Mouse (Mus musculus) left cerebral cortex, adult 11 months (tissue): ENCODE data around the gene Usp34.
A peak's percentile ranks its signal among the peaks of the same experiment; 100 is the strongest.
"Not testable (repeated sequence)": the region's sequence is repeated elsewhere in the genome, so short reads cannot be mapped to it uniquely, and the experiment has no call there.

Experiments
- DNase-seq: peaks from one replicate; pipeline ENCODE4 v3.0.0; 2022; ENCODE audit warnings: low spot score

Usp34 gene

DNA sequence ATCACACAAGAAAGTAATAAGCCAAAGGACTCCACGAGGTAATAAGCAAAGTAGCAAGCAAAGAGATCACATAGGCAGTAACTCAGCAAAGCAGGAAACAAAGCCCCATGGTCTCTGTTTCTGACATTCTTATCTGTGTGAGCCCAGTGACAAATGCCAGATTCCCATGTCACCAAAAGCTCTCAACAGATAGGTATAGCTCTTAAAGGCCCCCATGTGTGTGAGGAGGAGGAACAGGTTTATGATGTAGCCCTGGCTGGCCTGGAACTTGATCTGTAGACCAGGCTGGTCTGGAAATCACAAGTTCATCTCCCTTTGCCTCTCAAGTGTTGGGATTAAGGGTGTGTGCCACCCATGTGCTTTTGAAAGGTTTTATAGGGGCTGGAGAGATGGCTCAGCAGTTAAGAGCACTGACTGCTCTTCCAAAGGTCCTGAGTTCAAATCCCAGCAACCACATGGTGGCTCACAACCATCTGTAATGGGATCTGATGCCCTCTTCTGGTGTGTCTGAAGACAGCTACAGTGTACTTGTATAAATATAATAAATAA is 53.1 kb downstream of the Usp34 start:
- DNase-seq = not testable (repeated sequence)

DNA sequence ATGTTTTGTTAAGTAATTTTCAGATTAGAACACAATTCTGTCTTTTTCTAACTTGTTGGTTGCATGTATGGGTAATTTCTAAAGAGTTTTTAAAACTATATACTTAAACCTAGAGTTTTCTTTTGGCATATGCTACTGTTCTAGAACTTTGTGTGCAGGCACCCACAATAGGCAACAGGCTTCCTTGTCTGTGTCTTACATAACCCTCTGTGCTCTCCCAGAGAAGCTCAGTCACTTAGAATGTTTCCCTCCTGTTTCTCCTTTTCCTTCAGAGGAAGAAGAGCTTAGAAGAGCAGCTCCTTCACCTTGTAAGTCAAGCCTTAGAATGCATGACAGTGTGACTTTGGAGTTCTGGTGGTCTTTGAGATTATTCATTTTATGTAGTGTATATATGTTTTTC is 55.6 kb downstream of the Usp34 start:
- no peak for DNase-seq

DNA sequence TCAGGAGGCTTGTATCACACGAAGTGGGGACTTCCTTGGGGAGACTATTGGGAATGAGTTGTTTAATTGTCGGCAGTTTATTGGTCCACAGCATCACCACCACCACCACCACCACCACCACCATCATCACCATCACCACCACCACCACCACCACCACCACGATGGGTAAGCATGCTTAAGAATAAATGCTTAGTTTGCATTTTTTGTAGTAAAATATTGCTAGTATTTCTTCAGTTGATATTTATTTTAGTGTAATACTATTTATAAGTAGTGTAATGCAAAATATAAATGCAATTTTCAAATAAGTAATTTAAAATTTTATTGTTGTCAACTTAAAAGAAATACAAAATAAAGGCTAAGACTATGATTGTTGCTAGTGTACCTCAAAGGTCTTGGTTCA is 57.7 kb downstream of the Usp34 start:
- DNase-seq = no peak

DNA sequence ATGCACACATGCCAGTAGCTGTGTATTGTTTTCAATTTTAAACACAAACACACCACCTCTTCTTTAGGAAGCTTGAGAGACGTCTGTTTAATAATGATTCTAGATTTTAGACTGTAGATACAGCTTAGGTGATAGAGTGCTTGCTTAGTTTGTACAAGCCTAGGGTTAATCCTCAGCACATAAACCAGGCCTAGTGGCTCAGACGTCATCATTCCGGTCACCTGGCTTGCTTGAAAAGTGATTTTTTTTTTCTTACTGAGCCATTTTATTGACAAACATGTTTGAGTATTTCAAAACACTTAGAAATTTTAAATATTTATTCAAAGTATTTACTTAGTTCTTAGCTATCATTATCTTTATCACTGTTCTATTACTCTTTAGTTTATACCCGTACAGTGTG is 65.3 kb downstream of the Usp34 start:
- no peak for DNase-seq

DNA sequence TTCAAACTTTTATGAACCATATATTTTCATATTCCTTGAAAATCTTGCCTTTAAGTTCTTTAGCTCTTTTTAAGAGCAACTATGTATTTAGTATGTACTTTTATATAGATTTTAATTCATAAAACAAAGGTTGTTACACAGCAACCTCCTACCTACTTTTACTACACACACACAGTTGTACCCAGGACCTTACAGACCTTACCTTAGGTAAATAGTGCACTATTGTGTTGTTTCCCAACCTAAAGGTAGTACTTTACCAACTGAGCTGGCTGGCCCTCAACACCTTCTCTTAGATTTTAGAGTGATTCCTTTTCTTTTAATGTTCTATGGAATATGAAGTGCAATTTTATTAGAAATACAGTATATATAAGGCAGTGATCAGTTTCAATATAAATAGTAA is 65.8 kb downstream of the Usp34 start:
- DNase-seq = no peak

DNA sequence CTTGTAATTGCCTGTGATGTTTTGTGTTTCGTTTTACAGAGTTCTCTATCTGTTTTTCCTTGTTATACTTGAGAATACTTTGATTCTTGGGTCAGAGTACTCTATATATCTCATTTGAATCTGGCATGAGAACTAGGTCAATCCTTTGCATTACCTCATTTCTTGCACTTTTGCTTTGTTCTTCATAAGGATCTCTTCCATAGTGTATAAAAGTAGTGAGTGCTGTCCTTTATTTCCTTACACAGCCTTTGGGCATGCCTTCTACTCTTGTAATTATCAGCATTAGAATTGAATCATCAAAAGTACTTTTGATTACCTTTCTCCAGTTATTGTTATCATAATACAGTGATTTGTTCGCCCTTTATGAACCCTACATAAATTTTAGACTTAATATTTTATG is 73.4 kb downstream of the Usp34 start:
- DNase-seq = no peak

DNA sequence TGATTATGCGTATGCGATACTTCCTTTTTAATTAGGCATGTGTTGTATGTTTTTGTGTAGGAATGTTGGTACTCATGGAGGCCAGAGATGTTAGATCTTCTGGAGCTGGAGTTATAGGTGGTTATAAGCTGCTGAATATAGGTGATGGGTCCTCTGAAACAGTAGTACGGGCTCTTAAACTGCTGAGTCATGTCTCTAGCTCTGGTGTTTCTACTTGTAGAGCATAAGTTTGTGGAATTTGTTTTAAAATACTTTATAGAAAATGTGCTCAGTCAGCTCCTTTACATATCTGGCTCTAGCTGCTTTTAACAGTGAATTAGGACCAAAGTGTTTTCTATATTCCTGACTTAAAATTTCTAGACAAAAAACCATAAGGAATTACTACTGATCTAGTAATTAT is 73.9 kb downstream of the Usp34 start:
- DNase-seq = no peak

DNA sequence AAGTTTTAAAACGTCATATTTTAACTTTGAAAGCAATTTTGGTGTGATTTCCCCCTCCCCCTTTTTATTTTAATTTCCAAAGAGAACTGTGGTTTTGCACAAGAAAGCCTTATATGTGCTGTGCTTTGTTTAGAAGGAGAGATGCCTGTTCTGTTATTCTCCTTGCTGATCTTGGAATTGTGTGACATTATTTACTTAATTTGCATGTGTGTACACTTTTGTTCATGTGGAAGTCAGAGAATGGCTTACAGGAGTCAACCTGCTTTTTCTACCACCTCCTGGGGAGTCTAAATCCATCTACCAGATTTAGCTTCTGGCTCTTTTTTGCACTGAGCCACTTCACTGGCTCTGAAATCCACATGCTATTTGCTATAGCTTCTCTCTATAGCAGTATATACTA is 76.1 kb downstream of the Usp34 start:
- no peak for DNase-seq

DNA sequence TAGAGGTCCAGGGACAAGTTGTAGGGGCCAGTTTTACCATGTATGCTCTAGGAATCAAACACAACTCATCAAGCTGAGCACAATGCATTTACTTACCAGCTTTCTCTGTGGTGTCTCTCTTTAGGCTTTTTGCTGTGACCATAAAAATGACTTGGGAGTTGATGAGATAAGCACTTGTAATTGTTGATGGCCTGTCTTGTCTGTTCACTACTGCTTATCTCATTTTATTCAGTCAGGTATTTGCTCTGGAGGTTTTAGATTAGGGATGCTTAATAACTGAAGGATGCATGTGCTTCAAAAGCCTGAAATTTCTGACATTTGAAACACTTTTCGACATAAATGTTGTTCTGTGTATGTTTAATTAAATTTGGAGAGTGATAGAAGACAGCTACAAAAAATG is 83.0 kb downstream of the Usp34 start:
- no peak for DNase-seq

DNA sequence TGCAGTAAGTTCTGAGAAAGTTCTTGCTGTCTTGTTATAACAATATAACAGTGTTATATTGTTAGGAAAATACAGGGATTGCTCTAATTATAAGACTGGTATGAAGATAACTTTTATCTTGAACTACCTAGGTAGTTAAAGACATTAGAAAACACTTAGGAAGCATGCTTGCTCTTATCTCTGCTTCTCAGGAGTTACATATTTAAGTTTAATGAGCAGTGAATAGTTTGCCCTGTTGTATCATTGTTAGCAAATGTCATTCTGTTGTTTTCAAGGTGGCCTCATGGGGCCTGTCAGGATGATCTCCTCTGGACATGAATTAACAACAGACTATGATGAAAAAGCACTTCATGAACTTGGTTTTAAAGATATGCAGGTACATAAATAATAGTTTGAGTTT is 85.9 kb downstream of the Usp34 start:
- DNase-seq = no peak

DNA sequence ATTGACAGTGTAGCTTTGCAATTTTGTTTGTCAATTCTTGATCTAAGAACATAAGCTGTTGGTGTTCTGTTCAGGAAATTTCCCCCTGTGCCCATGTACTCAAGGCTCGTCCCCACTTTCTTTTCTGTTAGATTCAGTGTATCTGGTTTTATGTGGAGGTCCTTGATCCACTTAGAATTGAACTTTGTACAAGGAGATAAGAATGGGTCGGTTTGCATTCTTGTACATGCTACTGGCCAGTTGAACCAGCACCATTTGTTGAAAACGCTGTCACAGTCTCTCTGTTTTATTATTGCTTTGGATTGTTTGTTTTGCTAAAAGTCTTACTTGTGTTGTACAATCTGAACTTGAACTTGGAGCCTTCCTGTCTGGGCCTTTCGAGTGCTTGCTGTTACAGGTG is 89.9 kb downstream of the Usp34 start:
- no peak for DNase-seq

DNA sequence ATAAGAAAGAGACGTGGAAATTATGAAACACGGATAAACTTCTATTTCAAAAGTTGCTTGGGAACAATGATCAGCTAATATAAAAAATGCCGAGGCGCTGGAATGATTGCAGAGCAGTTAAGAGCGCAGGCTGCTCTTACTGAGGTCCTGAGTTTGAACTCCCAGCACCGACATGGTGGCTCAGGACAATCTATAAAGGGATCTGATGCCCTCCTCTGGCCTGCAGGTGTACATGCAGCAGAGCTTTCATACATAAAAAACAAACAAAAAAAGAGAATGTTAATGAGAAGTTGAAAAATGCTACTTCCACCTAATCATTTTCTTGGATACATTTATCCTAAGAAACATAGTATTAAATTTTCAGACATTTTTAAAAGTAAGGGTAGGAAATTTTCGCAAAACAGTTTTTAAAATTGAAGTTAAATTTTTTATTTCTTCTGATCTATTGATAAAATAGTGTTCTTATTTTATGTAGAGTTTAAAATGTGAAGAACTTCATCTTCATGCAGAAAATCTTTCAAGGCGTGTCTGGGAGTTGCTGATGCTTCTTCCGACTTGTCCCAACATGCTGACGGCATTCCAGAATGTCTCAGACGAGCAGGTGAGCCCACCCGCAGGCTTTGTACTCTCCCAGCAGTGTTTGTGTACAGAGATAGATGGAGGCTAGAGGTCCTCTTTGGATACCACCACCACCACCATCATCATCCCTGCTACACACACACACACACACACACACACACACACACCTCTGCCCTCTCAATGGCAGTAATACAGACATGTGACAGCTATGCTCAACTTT is 94.5 kb downstream of the Usp34 start:
- no peak for DNase-seq

DNA sequence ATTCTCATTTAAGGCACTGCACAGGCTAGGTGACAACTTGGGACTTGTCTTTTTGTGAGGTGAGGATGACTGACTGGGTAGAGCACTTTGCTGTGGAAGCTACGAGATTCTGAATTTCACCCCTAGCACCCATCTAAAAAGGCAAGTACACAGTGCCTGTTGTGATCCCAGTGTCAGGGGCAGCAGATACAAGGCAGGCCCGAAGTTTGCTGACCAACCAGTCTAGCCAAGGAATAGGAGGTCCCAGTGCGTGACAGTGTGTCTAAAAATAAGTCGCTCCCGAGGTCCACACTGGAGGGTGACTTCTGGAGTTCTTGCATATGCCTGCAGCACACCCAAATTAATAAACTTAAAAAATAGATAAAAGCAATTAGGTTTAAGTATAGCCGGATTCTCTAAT is 121.6 kb downstream of the Usp34 start:
- DNase-seq = no peak

DNA sequence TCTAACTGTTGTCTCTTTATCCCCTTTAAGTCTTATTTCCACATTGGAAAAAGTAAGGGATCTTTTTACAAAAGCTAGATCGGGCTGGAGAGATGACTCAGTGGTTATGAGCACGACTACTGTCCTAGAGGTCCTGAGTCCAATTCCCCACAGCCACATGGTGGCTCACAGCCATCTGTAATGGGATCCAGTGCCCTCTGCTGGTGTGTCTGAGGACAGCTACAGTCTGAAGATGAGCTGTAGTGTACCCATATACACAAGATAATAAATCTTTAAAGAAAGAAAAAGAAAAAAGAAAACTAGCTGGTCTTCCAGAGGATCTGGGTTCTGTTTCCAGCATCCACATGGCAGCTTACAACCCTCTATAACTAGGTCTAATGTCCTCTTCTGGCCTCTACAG is 123.3 kb downstream of the Usp34 start:
- DNase-seq = no peak

DNA sequence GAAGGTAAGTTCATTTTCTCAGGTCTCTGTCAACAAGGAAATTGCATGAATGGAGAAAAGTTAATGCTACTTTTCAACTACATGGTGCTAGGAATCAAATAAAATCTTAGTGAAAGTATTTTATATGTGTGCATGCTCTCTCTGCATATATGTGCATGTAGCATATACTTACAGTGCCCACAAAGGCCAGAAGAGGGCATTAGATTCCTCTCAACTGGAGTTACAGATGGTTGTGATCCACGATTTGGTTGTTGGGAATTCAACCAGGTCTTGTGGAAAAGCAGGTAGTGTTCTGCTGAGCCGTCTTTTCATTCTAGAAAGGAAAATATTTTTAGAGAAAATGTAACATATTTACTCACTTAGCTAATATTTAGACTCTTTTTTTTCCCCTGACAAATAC is 129.4 kb downstream of the Usp34 start:
- DNase-seq = no peak

DNA sequence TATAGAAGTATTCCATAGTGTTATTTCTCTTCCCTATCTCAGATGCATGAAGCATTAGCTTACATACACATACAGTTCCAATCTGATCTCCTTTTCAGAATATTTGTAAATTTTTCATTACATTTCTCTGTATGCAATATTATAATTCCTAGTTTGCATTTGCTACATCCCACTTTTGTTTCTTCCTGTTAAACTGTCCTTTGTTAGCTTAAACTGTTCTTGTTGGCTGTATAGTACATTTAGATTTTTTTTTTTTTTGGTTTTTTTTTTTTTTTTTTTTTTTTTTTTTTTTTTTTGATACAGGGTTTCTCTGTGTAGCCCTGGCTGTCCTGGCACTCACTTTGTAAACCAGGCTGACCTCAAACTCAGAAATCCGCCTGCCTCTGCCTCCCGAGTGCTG is 159.2 kb downstream of the Usp34 start:
- not testable (repeated sequence) for DNase-seq

DNA sequence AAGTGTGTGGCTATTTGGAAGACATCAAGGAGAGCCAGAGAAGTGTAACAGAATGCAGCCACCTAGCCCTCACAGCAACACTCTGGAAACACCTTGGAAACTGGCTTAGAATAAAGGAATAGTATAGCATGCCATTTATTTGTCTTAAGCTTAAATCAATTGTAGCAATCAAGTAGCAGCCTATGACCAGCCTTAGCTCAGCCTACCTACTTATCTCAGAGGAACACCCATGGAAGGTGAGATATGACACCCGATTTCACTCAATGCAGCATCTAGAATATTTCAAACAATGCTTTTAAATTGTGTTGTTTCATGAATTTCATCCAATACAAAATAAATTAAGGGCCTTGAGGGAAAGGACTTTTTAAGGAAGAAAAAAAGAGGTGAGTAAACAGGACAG is 183.3 kb downstream of the Usp34 start:
- DNase-seq = no peak

DNA sequence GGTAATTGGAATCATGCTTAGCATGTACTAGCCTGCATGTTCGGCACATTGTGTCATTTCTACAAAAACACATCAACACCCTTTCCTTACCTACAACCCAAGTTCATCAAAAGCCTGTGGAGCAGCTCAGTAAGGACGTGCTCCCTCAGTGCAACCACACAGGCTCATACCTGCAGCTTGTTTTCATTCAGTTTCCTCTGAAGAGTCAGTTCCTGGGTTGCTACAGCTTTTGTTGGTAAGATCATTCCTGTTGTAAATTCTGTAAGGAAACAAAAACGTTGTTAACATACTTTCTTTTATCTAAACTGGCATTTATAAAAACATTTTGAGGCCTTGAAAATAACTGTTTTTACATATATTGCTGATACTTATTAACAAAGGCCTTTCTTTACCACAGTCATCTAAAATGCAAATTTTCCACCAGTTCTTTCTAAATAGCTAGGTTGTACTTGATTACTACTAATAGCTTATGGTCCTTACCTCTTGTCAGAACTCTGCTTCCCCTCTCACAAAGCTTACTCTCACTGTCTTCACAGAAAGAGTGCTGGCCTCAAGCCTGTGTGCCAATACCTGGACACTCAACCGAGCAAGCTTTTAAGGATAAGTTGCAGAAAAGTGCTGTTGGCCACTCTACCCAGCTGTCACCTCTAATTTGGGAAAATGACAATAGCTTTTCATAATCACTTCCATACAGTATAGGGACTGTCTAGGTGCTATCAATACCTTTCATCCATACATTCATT is 185.5 kb downstream of the Usp34 start:
- no peak for DNase-seq

DNA sequence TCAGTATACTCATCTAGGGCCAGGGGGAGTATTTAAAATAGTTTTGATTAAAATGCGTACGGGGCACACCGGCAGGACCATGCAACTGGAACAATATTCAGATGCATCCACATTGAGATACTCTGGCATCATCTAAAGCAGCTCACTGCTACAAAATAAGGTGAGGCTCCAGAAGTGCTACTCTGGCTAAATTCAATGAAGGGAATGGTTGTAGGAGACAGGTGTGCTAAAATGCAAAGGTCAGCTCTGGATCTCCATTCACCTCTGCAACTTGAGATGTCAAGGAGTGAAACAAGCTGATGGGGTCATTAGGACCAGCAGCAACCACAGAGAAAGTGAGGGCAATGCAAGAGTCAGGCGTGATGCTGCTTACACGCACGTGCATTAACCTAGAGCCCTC is 188.5 kb downstream of the Usp34 start:
- no peak for DNase-seq

DNA sequence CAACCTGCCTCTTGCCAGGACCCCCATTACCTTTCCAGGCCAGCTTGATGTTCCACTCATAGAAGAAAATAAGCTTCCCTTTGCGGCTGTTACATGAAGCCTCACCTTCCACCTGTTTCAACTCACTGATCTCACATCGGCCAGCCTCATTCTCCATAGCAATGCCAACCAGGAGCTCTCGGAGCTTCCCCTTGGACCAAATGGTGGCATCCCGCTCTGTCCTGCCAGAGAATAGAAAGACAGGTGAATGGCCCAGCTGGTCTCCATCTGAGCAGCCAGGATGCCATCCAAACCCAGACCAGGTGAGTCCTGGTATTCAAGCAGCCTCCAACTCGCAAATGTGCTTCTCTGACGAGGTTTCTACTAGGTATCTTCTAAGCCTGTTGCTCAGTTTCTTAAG is 190.0 kb downstream of the Usp34 start:
- no peak for DNase-seq

DNA sequence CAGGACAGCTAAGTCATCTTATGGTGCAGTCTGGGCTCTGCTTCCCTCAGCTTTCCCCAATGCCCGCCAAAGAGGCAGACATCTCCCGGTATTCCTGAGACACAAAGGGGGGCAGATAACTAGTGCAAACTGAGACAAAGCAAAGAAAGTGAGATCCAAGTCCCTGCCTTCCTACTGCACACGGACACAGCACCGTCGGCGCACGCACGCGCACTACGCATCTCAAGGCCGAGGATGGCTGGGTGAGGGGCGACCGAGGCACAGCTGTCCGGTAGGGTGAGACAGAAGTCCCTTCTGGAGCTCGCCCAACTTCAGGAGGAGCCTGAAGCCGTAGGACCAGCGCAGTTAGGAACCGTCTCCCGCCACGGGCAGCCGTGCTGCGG is 190.6 kb downstream of the Usp34 start:
- DNase-seq = peak; percentile 34

DNA sequence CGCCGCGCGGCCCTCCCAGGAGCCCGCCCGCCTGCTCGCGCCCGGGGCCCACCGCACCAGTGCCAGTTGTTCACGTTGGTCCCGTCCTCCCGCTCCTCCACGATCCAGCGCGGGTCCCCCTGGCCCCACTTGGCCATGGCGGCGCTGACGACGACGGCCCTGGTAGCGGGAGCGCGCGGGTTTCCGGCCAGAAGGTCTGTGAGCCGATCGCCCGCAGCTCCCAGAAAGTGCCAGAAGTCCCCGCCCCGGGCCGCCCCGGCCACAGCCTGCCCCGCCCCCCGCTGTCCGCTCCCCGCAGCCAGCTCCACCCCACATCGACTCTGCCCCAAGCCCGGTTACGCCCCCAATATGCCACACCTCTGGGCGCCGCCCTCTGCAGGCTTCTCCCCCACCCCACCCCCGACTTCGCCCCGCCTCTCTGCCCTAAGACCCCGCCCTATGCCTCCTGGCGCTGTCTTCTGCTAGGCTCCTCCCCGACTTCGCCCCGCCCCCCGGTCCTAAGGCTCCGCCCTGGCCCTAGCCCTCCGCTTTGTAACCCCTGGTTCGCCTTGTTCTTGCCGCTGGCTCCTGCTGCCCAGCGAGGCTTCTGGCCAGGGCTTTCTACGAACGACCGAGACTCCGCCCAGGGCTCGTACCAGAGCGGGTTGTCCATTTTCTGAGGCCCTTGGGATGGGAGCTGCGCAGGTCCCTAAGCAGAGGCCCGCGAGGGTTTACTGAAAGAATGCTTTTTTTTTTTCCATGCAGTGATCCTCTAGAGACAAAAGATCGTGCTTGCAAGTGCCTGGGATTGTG is 191.2 kb downstream of the Usp34 start, which contains the start of gene Ahsa2:
Gene Ahsa2, minus strand, starts transcription at position 313 of the 792 bp plus-strand sequence.
- peak; percentile 87 for DNase-seq

DNA sequence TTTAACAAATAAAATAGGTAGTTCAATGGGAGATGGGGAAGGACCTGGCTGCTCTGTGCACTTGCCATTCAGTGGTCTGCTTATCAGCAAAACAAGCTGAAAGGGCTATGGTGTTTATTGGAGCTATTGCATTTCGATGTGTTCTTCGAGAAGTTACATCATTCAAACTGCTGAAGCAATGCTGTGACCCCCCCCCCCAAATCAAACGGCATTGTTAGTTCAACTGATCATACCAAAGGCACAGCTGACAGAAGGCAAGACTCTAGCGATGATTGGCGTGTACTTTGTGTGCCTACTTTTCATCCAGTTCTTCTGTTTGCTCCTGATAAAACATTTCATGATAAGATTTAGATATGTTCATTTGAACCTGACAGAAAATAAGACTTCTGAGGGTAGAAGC is 191.9 kb downstream of the Usp34 start:
- DNase-seq = no peak
